Mouse (Mus musculus) gastrocnemius, postnatal 10 days (tissue): Measurements from ENCODE around the gene Pik3c2b. TPM values are rescaled to one million over a fixed set of nuclear protein-coding genes. Genes with fewer than 3 reads are reported as not detected.

Source experiments
- DNase-seq: peaks from one replicate; pipeline ENCODE4 v3.0.0; 2021; ENCODE audit warnings: mixed read lengths
- total RNA-seq, 2 experiments: library from RNA; stranded (reverse); gene quantifications; 2 replicates each; pipeline ENCODE4 v1.2.3; 2021

Pik3c2b gene
- total RNA-seq, 2 experiments from 2014 or later: 29.9 to 38.2 TPM

GRCm38 (mm10) chr1:133073327-133073856, 27.9 kb downstream of the Pik3c2b start:
- no peak for DNase-seq

GRCm38 (mm10) chr1:133074541-133074940, 29.1 kb downstream of the Pik3c2b start:
- DNase-seq: no peak

DNA sequence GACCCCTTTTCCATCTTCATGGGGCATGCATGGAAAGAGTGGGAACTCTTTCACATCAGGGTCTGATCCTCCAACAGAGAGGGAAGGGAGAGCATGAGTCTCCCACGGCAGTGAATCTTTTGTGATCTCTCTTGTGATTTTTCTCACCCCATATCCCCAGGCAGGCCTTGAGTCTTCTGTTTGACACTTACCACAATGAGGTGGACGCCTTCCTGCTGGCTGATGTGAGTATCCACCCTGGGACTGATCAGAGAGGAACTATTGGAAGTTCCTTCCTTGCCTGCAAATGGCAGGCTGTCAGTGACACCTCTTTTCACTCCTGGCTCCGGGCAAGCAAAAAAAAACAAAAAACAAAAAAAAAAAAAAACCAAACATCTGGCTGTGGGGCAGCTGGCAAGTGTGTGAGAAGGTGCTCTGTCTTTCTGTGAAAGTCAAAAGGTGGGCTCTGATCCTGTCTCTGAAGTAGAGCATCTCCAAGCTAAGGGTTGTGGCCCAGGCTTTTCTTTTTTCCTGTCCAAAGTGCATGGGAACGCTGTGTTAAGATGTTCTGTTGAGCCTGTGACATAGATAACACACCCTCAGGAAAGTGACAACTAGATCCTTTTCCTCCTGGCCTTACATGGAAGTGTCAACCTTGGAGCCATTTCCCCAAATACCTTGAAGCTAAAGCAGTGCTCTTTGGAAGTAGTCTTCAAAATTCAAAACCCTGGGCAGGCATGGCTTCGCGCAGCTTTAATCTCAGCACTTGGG, 30.4 kb downstream of the Pik3c2b start:
- no peak for DNase-seq

DNA sequence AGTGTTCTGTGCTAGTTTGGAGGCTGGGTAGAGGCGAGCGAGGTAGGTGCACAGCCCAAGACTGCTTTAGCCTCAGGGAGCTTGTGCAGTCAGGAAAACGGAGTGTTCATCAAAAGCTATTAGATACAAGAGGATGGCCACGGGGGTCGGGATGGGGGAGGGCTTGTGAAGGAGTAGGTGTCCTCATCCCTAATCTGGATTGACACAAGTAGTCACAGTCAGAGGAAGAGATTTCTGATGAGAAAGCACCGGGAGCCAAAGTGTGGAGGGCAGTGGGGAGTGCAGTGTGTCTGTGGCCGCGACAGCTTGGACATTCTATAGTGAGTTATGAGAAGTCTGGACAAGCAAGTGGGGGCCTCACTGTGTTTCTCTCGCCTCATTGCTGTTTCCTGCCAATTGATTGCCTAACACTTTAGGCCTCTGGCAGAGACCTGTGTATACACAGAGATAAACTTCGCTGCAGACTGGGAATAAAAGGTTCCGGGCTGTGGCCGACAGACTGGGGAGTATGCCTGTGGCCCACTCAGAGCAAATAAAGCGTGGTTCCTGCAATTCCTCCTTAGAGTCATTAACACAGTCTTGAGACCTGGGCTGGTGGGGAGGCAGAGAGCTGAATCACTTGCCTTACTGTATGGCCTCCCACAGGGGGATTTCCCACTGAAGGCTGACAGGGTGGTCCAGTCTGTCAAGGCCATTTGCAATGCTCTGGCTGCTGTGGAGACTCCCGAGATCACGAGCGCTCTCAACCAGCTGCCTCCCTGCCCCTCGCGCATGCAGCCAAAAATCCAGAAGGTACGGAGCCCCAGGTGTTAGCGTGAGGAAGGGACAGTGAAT, 31.4 kb downstream of the Pik3c2b start:
- DNase-seq: peak; percentile 15

- peak; percentile 30 for DNase-seq
Observed at GRCm38 (mm10) chr1:133077606-133078337, 32.3 kb downstream of the Pik3c2b start.

GRCm38 (mm10) chr1:133078338-133078727, 32.9 kb downstream of the Pik3c2b start:
- no peak for DNase-seq

DNA sequence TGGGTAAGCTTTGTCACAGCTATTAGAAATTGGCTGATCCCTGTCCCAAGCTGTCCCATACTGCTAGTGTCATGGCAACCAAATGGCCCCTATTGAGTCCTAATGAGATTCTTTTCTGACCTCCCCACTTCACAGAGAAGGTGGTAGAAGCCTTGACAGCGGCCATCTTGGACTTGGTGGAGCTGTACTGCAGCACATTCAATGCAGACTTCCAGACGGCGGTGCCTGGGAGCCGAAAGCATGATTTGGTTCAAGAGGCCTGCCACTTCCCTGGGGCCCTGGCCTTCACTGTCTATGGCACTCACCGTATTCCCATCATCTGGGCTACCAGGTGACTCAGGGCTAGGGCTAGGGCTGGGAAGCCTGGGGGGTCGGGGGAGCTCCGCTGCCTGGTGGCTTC, 34.0 kb downstream of the Pik3c2b start:
- peak; percentile 4 for DNase-seq

- no peak for DNase-seq
Observed at GRCm38 (mm10) chr1:133080079-133080561, 34.7 kb downstream of the Pik3c2b start.

DNA sequence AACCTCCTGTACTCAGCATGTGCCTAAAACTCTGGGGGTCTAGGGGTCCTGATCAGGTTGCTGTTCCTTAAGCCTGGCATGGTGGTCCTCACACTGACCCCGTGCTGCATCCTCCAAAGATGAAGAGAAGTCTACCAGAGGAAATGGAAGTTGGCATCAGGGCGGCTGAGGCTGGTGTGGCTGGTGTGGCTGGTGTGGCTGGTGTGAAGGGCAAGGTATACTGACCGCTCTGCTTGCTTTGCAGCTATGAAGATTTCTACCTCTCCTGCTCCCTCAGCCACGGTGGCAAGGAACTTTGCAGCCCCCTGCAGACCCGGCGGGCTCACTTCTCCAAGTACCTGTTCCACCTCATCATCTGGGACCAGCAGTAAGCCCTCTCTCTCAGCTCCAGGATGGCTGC, 35.2 kb downstream of the Pik3c2b start:
- DNase-seq: peak; percentile 4

DNA sequence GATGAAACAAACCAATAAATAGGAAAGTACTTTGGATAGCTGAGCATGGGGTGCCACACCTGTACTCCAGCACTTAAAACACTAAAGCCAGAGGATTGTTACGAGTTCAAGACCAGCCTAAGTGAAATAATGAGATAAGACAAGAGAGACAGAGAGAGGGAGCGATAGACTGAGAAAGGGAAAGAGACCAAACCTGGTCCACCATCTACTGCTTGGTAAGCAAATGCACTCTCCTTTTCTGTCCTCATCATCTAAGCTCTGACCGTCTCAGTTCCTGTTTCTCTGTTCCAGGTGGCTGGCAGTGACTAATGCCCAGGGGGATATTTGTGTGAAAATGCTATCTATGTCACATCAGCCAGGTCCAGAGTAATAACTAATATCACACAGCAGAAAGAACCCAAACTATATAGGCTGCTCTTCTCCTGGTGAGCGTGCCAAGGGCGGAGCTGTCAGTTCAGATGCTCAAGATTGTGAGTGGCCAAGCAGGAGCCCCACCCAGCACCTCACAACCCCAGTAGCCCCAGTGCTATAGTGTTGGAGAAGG, 37.6 kb downstream of the Pik3c2b start:
- peak; percentile 4 for DNase-seq

GRCm38 (mm10) chr1:133083942-133084625, 38.6 kb downstream of the Pik3c2b start:
- peak; percentile 38 for DNase-seq

- peak; percentile 5 for DNase-seq
Observed at GRCm38 (mm10) chr1:133084708-133085416, 39.4 kb downstream of the Pik3c2b start.

DNA sequence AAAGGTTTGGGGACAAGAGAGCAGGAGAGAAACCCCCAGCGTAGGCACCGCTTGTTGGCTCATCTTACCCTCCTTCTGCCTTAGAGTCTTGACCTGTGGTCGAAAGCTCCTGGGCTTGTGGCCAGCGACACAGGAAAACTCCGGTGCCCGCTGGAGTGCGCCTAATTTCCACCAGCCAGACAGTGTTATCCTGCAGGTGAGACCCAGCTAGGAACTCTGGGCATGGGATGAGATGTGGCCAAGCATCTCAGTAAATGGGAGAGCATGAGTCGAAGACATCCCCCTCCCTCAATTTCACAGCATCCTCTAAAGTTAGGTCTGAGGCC, 39.9 kb downstream of the Pik3c2b start:
- peak; percentile 12 for DNase-seq

DNA sequence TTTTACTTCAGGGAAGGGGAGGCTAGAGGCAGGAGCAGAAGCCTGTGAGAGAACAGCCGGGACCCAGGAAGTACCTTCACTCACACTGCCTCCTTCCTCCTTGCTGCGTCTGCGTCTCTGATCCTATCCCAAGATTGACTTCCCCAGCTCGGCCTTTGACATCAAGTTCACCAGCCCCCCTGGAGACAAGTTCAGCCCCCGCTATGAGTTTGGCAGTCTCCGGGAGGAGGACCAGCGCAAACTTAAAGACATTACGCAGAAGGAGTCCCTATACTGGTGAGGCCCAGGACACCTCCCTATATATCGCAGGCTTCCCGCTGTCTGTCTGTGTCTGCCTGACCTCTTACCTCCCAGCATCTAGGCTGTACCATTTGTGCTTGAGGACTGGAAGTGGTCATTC, 41.3 kb downstream of the Pik3c2b start:
- no peak for DNase-seq

DNA sequence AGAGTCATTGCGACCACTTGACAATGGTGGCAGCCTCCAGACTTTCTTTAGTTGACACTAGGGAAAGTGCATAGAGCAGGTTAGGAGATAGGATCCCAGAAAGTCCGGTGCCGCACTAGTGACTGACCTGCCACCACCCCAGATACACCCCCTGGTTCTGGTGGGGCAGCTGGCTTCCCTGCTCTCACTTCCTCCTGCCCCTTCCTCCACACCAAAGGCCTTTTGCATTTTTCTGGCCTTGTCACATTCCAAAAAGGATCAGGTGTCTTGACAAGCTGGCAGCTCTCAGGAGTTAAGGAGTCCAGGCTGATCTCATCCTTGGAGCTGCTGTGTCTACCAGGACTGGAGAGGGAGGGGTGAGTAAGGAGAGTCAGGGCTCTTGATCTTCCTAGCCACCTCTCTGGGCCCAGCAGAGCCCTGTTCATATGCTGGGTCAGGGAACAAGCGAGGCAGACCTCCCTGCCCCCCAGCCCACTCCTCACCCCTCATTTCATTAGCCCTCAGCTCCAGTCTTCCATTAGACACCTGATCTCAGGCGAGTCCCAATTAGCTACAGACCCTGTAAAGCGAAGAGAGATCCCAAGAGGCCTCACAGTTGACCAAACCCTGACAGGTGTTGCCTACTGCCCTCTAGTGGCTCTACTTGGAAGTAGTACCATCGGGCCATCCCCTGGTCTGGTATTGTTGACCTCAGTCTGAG, 41.9 kb downstream of the Pik3c2b start:
- DNase-seq: peak; percentile 61

DNA sequence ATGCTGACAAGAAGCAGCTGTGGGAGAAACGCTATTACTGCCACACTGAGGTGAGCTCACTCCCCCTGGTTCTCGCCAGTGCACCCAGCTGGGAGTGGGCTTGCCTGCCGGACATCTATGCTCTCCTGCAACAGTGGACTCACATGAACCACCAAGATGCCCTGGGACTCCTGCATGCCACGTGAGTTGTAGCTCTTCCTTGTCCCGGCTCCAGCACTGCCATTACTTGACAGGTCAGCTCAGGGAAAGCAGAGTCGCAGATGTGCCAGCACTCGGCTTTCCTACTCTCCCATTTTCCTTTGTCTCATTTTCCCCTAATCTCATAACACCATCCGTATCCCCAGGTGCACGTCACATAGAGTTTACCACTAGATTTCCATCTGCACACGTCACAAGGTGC, 42.7 kb downstream of the Pik3c2b start:
- DNase-seq: no peak

DNA sequence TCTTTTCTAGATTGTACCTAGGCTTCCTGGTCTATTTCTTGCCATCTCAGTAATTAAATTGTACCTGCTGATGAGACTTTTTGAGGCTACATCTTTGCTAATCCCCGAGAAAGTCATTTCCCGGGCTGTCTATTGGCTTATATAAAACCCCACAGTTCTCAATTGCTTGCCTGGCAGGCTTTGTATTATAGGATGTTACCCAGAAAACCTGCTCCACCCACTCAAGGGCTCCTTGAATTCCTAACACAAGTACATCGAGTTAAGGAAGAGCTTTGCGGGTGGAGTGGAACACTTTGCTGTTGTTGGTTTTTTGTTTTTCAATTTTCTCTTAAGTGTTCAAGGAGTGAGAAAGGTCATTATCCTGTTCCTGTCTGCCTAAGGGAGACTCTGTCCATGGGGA, 43.9 kb downstream of the Pik3c2b start:
- DNase-seq: no peak

DNA sequence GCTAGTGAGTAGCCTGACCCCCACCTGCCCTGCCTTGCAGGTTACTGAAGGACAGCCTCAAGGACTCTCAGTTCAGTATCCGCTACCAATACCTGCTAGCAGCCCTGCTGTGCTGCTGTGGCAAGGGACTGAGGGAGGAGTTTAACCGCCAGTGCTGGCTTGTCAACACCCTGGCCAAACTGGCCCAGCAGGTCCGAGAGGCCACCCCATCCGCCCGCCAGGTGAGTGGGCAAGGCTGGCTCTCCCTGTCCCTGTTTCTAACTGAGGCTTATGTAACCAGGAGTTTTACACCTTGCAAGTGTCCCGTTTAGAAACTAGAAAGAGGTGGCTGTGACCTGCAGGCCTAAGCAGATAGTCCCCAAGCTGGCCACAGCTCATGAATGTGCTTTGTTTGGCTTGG, 45.2 kb downstream of the Pik3c2b start:
- DNase-seq: peak; percentile 3

DNA sequence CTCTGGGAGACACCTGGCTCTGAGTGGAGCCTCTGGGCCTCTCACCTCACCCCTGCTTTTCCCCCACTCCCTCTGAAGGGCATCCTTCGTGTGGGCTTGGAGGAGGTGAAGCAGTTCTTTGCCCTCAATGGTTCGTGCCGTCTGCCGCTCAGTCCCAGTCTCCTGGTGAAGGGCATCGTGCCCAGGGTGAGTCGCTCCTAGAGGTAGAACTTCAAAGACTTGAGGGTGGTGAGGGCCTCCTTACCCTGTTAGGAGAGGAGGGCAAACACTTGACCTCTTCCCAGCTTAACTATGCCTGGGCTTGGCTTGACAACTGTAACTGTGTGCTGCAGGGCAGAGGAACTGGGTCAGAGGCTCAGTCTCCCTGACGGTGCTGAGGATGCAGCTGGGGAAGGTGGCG, 46.0 kb downstream of the Pik3c2b start:
- no peak for DNase-seq

DNA sequence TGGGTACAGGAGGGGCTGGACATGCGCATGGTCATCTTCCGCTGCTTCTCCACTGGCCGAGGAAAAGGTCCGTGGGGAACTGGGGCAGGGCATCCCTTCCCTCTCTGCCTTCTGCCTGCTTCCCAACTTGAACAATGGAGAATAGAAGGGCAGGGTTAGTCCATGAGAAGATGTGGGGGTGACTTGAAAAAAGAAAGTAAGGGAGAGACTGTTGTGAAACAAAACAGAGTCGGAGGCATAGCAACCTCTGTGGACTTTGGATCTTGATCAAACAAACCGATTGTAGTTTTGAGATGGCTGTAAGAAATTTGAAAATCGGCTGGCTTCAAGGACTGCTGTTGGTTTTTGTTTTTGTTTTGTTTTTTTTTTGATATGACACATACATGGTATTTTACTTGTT, 48.3 kb downstream of the Pik3c2b start:
- no peak for DNase-seq
